Mouse (Mus musculus): Measurements from ENCODE around the gene Ccdc191.

DNA sequence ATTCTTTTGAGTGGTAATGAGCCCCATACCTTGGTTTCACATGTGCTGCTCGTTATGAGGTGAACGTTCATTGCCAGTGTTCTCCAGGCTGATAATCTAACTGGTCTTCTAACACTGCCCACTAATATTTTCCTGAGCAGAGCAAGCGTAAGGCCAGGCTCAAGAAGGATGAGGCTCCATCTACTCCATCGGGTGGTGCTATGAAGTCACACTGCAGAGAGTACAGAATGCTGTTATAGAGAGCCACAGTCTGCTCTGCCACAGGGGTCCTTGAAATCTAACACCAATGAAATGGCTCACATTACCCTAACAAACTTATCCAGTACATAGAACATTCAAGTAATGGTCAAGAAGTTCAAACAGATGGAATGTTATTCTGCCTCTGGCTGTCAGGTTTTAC lies 68.4 kb downstream of the Ccdc191 start:
- TF ChIP-seq CTCF (IDR thresholded peaks at IDR 0.05) (no peak), POLR2A (IDR thresholded peaks at IDR 0.05; ENCODE audit: insufficient read depth, low read depth, low read length) (no peak), EP300 (IDR thresholded peaks at IDR 0.05; ENCODE audit: insufficient read depth, low read depth, low read length) (no peak)
